Mouse (Mus musculus): ENCODE data around the gene Wwp2. TPM values are rescaled to one million over a fixed set of nuclear protein-coding genes. Genes with fewer than 3 reads are reported as not detected.

The Wwp2 gene
- polyA plus RNA-seq, 1 experiment from 2014 or later: 35.2 TPM

GRCm38 (mm10) chr8:107455268-107455667, 19.1 kb downstream of the Wwp2 start:
- Histone ChIP-seq H3K4me1 (ENCODE audit: control insufficient read depth, insufficient read depth, low read length) (peaks cover 5% of the 10 kb centered on the region; the same call in 1 of the 2 replicates), H3K9me3 (replicated peaks; ENCODE audit: control insufficient read depth, low read length) (no peaks in the 10 kb centered on the region), H3K27me3 (ENCODE audit: control insufficient read depth, insufficient read depth, low read length) (no peaks in the 10 kb centered on the region), H3K4me2 (no peak overlapping the region), H3K4me3 (ENCODE audit: low read depth, low read length) (no peak overlapping the region), H3K36me3 (ENCODE audit: control insufficient read depth, insufficient read depth, low read length) (0 out of 2 replicates have a peak, but pooled peaks cover 2% of the 10 kb centered on the region), H3K27ac (ENCODE audit: low read depth, low read length) (no peak overlapping the region), H3K9ac (ENCODE audit: low read depth, low read length) (no peak overlapping the region)
- WGBS (ENCODE audit: insufficient replicate concordance): 10% methylated on average over 3 of the region's 3 CpGs
- no peak for ATAC-seq (replicated peaks; ENCODE audit: insufficient number of reproducible peaks, low FRiP score, low TSS enrichment)

GRCm38 (mm10) chr8:107457725-107458124, 21.6 kb downstream of the Wwp2 start:
- no peaks in the 10 kb centered on the region for H3K9me3 ChIP-seq (replicated peaks; ENCODE audit: control insufficient read depth, low read length)
- H3K4me3 ChIP-seq (ENCODE audit: low read depth, low read length): no peak overlapping the region
- peaks cover 11% of the 10 kb centered on the region; the same call in 1 of the 2 replicates for H3K36me3 ChIP-seq (ENCODE audit: control insufficient read depth, insufficient read depth, low read length)
- H3K4me2 ChIP-seq: no peak overlapping the region
- no peak overlapping the region for H3K9ac ChIP-seq (ENCODE audit: low read depth, low read length)
- peaks cover 5% of the 10 kb centered on the region; the same call in 1 of the 2 replicates for H3K4me1 ChIP-seq (ENCODE audit: control insufficient read depth, insufficient read depth, low read length)
- WGBS (ENCODE audit: insufficient replicate concordance): 55% methylated on average over 4 of the region's 4 CpGs
- peak overlapping the region; percentile 22; the same call in 1 of the 2 replicates for H3K27ac ChIP-seq (ENCODE audit: low read depth, low read length)
- no peaks in the 10 kb centered on the region for H3K27me3 ChIP-seq (ENCODE audit: control insufficient read depth, insufficient read depth, low read length)
- ATAC-seq (replicated peaks; ENCODE audit: insufficient number of reproducible peaks, low FRiP score, low TSS enrichment): no peak

GRCm38 (mm10) chr8:107458281-107458680, 22.1 kb downstream of the Wwp2 start:
- H3K9ac ChIP-seq (ENCODE audit: low read depth, low read length): no peak overlapping the region
- peaks cover 5% of the 10 kb centered on the region; the same call in 1 of the 2 replicates for H3K4me1 ChIP-seq (ENCODE audit: control insufficient read depth, insufficient read depth, low read length)
- no peaks in the 10 kb centered on the region for H3K27me3 ChIP-seq (ENCODE audit: control insufficient read depth, insufficient read depth, low read length)
- H3K36me3 ChIP-seq (ENCODE audit: control insufficient read depth, insufficient read depth, low read length): peaks cover 11% of the 10 kb centered on the region; the same call in 1 of the 2 replicates
- no peaks in the 10 kb centered on the region for H3K9me3 ChIP-seq (replicated peaks; ENCODE audit: control insufficient read depth, low read length)
- ATAC-seq (replicated peaks; ENCODE audit: insufficient number of reproducible peaks, low FRiP score, low TSS enrichment): no peak
- WGBS (ENCODE audit: insufficient replicate concordance): 80% methylated on average over 6 of the region's 6 CpGs
- H3K4me2 ChIP-seq: no peak overlapping the region
- H3K4me3 ChIP-seq (ENCODE audit: low read depth, low read length): no peak overlapping the region
- 0 out of 2 replicates have a peak overlapping the region, but pooled peaks have one; percentile 22 for H3K27ac ChIP-seq (ENCODE audit: low read depth, low read length)

GRCm38 (mm10) chr8:107462423-107462822, 26.3 kb downstream of the Wwp2 start:
- Histone ChIP-seq H3K9me3 (replicated peaks; ENCODE audit: control insufficient read depth, low read length) (no peaks in the 10 kb centered on the region), H3K27me3 (ENCODE audit: control insufficient read depth, insufficient read depth, low read length) (no peaks in the 10 kb centered on the region), H3K9ac (ENCODE audit: low read depth, low read length) (no peak overlapping the region), H3K4me1 (ENCODE audit: control insufficient read depth, insufficient read depth, low read length) (peaks cover 3% of the 10 kb centered on the region; the same call in 1 of the 2 replicates), H3K4me2 (no peak overlapping the region), H3K27ac (ENCODE audit: low read depth, low read length) (no peak overlapping the region), H3K4me3 (ENCODE audit: low read depth, low read length) (no peak overlapping the region), H3K36me3 (ENCODE audit: control insufficient read depth, insufficient read depth, low read length) (peaks cover 13% of the 10 kb centered on the region)
- 87% methylated on average over 5 of the region's 5 CpGs for WGBS (ENCODE audit: insufficient replicate concordance)
- ATAC-seq (replicated peaks; ENCODE audit: insufficient number of reproducible peaks, low FRiP score, low TSS enrichment): no peak

DNA sequence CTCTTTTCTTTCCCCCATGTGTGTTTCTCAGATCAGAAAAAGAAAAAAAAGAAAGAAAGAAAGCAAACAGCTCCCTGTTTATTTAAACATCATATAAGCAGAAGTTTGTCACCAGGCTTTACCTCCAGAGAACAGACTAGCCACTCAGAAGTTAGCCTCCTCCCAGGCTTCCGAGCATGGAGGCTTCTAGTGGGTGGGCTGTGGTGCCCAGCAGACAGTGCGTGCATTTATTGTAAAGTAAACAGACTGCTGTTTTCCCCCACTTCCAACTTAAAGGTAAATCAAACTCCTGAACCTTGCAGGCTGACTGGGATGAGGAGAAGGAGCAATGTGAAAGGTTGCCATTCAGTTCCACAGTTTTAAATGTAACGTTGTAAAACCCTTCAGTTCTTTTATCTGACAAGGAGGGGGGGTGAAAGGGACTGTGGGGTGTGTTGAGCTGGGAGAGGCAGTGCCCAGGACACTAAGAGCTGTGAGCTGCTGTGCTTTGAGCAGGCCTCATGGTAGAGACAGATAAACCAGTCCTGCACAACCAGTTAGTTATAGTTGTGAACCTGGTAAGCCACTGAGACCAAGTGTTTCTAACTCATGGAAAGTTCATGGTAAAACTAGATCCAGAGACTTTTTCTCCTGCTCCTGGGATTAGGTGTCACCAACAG, 29.3 kb downstream of the Wwp2 start:
- H3K27me3 ChIP-seq (ENCODE audit: control insufficient read depth, insufficient read depth, low read length): no peaks in the 10 kb centered on the region
- no peaks in the 10 kb centered on the region for H3K4me1 ChIP-seq (ENCODE audit: control insufficient read depth, insufficient read depth, low read length)
- no peaks in the 10 kb centered on the region for H3K9me3 ChIP-seq (replicated peaks; ENCODE audit: control insufficient read depth, low read length)
- no peak overlapping the region for H3K4me3 ChIP-seq (ENCODE audit: low read depth, low read length)
- no peak overlapping the region for H3K4me2 ChIP-seq
- H3K27ac ChIP-seq (ENCODE audit: low read depth, low read length): no peak overlapping the region
- no peak overlapping the region; the same call in 1 of the 2 replicates for H3K9ac ChIP-seq (ENCODE audit: low read depth, low read length)
- 62% methylated on average over 3 of the region's 3 CpGs for WGBS (ENCODE audit: insufficient replicate concordance)
- no peak for ATAC-seq (replicated peaks; ENCODE audit: insufficient number of reproducible peaks, low FRiP score, low TSS enrichment)
- H3K36me3 ChIP-seq (ENCODE audit: control insufficient read depth, insufficient read depth, low read length): peaks cover 9% of the 10 kb centered on the region

DNA sequence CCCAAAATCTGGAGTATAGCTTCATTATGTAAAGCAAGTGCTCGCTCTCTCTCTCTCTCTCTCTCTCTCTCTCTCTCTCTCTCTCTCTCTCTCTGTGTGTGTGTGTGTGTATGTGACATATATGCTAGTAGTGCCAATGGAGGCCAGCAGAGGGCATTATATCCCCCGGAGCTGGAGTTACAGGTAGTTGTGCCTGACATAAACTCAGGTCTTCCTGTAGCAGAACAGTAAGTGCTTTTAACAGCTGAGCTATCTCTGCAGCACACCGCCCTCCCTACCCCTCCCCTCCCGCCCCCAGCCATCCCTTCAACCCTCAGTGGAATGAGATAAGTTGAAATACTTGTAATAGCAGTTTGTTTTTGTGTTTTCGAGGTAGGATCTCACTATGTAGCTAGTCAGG, 30.5 kb downstream of the Wwp2 start:
- Histone ChIP-seq H3K9ac (ENCODE audit: low read depth, low read length) (no peak overlapping the region), H3K27ac (ENCODE audit: low read depth, low read length) (no peak overlapping the region), H3K4me3 (ENCODE audit: low read depth, low read length) (no peak overlapping the region), H3K36me3 (ENCODE audit: control insufficient read depth, insufficient read depth, low read length) (peaks cover 2% of the 10 kb centered on the region), H3K27me3 (ENCODE audit: control insufficient read depth, insufficient read depth, low read length) (no peaks in the 10 kb centered on the region), H3K4me1 (ENCODE audit: control insufficient read depth, insufficient read depth, low read length) (no peaks in the 10 kb centered on the region), H3K4me2 (no peak overlapping the region), H3K9me3 (replicated peaks; ENCODE audit: control insufficient read depth, low read length) (no peaks in the 10 kb centered on the region)
- 79% methylated on average over 5 of the region's 5 CpGs for WGBS (ENCODE audit: insufficient replicate concordance)
- no peak for ATAC-seq (replicated peaks; ENCODE audit: insufficient number of reproducible peaks, low FRiP score, low TSS enrichment)

GRCm38 (mm10) chr8:107468811-107469302, 32.7 kb downstream of the Wwp2 start:
- H3K4me3 ChIP-seq (ENCODE audit: low read depth, low read length): no peak overlapping the region
- H3K27me3 ChIP-seq (ENCODE audit: control insufficient read depth, insufficient read depth, low read length): no peaks in the 10 kb centered on the region
- ATAC-seq (replicated peaks; ENCODE audit: insufficient number of reproducible peaks, low FRiP score, low TSS enrichment): no peak
- H3K9ac ChIP-seq (ENCODE audit: low read depth, low read length): no peak overlapping the region
- H3K4me1 ChIP-seq (ENCODE audit: control insufficient read depth, insufficient read depth, low read length): 0 out of 2 replicates have a peak, but pooled peaks cover 6% of the 10 kb centered on the region
- peak overlapping the region; percentile 50; the same call in 1 of the 2 replicates for H3K27ac ChIP-seq (ENCODE audit: low read depth, low read length)
- peaks cover 2% of the 10 kb centered on the region; the same call in 1 of the 2 replicates for H3K36me3 ChIP-seq (ENCODE audit: control insufficient read depth, insufficient read depth, low read length)
- no peaks in the 10 kb centered on the region for H3K9me3 ChIP-seq (replicated peaks; ENCODE audit: control insufficient read depth, low read length)
- WGBS (ENCODE audit: insufficient replicate concordance): 43% methylated on average over 8 of the region's 8 CpGs
- no peak overlapping the region for H3K4me2 ChIP-seq

DNA sequence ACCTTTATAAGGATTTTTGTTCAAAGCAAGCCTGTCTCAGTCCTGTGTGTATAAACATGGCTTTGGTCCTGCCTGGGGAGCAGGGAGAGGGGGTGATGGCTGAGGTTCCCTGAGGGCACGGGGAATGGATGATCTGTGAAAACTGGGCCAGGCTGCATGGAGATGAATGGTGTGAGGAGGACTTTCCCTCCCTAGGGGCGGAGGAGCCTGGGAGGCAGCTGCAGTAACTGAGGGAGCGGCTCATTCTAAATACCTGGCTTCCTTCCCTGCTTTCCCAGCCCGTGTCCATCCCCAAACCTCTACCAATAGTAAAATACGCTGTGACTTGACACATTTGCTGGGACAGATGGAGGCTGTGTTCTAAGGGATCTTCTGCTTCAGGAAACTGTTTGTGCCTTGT, 34.1 kb downstream of the Wwp2 start:
- ATAC-seq (replicated peaks; ENCODE audit: insufficient number of reproducible peaks, low FRiP score, low TSS enrichment): no peak

More for the DNA sequence above, 34.1 kb downstream of the Wwp2 start:
- Histone ChIP-seq H3K27ac (ENCODE audit: low read depth, low read length) (no peak overlapping the region), H3K36me3 (ENCODE audit: control insufficient read depth, insufficient read depth, low read length) (peaks cover 2% of the 10 kb centered on the region), H3K4me3 (ENCODE audit: low read depth, low read length) (no peak overlapping the region), H3K9me3 (replicated peaks; ENCODE audit: control insufficient read depth, low read length) (no peaks in the 10 kb centered on the region), H3K4me1 (ENCODE audit: control insufficient read depth, insufficient read depth, low read length) (0 out of 2 replicates have a peak, but pooled peaks cover 6% of the 10 kb centered on the region), H3K4me2 (no peak overlapping the region), H3K27me3 (ENCODE audit: control insufficient read depth, insufficient read depth, low read length) (no peaks in the 10 kb centered on the region), H3K9ac (ENCODE audit: low read depth, low read length) (no peak overlapping the region)
- WGBS (ENCODE audit: insufficient replicate concordance): 80% methylated on average over 5 of the region's 5 CpGs

Data from heart, embryonic 11.5 days (tissue).